Mouse (Mus musculus): ENCODE measurements around the gene Cdh23. TPM values are rescaled to one million over a fixed set of nuclear protein-coding genes. Genes with fewer than 3 reads are reported as not detected.
A peak's percentile ranks its signal among the peaks of the same experiment; 100 is the strongest.

The Cdh23 gene
- polyA plus RNA-seq, 1 experiment from 2014 or later, result 0.26 TPM

GRCm38 (mm10) chr10:60696975-60697374 lies 685 bp upstream of the Cdh23 start:
- peak; percentile 28; the same call in 1 of the 2 replicates for ATAC-seq
- Histone ChIP-seq H3K4me2 (replicated peaks; ENCODE audit: low read depth) (no peak overlapping the region), H3K4me1 (replicated peaks; ENCODE audit: control insufficient read depth, insufficient read depth, low read length) (no peaks in the 10 kb centered on the region), H3K9me3 (ENCODE audit: control insufficient read depth) (no peaks in the 10 kb centered on the region), H3K27me3 (replicated peaks; ENCODE audit: control insufficient read depth, insufficient read depth, low read length) (no peaks in the 10 kb centered on the region), H3K27ac (ENCODE audit: low read depth, low read length) (no peak overlapping the region), H3K9ac (ENCODE audit: low read depth, low read length) (no peak overlapping the region), H3K36me3 (ENCODE audit: control insufficient read depth, insufficient read depth) (no peaks in the 10 kb centered on the region), H3K4me3 (ENCODE audit: low read depth, low read length) (no peak overlapping the region)
- WGBS, result 8% methylated on average over 5 of the region's 5 CpGs
- peak; percentile 93 for TF ChIP-seq CTCF (IDR thresholded peaks at IDR 0.05; ENCODE audit: low read depth)

GRCm38 (mm10) chr10:60691671-60692390 lies 4.5 kb downstream of the Cdh23 start:
- TF ChIP-seq CTCF (IDR thresholded peaks at IDR 0.05; ENCODE audit: low read depth), result no peak
- WGBS, result 64% methylated on average over 20 of the region's 20 CpGs
- H3K36me3 ChIP-seq (ENCODE audit: control insufficient read depth, insufficient read depth), result no peaks in the 10 kb centered on the region
- 0 out of 2 replicates have a peak, but pooled peaks cover 3% of the 10 kb centered on the region for H3K4me1 ChIP-seq (replicated peaks; ENCODE audit: control insufficient read depth, insufficient read depth, low read length)
- H3K27ac ChIP-seq (ENCODE audit: low read depth, low read length), result no peak overlapping the region
- peaks cover 20% of the 10 kb centered on the region for H3K27me3 ChIP-seq (replicated peaks; ENCODE audit: control insufficient read depth, insufficient read depth, low read length)
- H3K4me3 ChIP-seq (ENCODE audit: low read depth, low read length), result no peak overlapping the region
- H3K4me2 ChIP-seq (replicated peaks; ENCODE audit: low read depth), result no peak overlapping the region
- no peaks in the 10 kb centered on the region for H3K9me3 ChIP-seq (ENCODE audit: control insufficient read depth)
- ATAC-seq, result no peak
- H3K9ac ChIP-seq (ENCODE audit: low read depth, low read length), result no peak overlapping the region

- Histone ChIP-seq H3K4me1 (replicated peaks; ENCODE audit: control insufficient read depth, insufficient read depth, low read length) (0 out of 2 replicates have a peak, but pooled peaks cover 6% of the 10 kb centered on the region), H3K4me2 (replicated peaks; ENCODE audit: low read depth) (no peak overlapping the region), H3K9me3 (ENCODE audit: control insufficient read depth) (no peaks in the 10 kb centered on the region), H3K27ac (ENCODE audit: low read depth, low read length) (no peak overlapping the region), H3K27me3 (replicated peaks; ENCODE audit: control insufficient read depth, insufficient read depth, low read length) (peaks cover 28% of the 10 kb centered on the region), H3K36me3 (ENCODE audit: control insufficient read depth, insufficient read depth) (no peaks in the 10 kb centered on the region), H3K4me3 (ENCODE audit: low read depth, low read length) (no peak overlapping the region), H3K9ac (ENCODE audit: low read depth, low read length) (no peak overlapping the region)
- 44% methylated on average over 6 of the region's 6 CpGs for WGBS
- ATAC-seq, result no peak
- TF ChIP-seq CTCF (IDR thresholded peaks at IDR 0.05; ENCODE audit: low read depth), result no peak
Observed at GRCm38 (mm10) chr10:60690960-60691359, 5.3 kb downstream of the Cdh23 start.

DNA sequence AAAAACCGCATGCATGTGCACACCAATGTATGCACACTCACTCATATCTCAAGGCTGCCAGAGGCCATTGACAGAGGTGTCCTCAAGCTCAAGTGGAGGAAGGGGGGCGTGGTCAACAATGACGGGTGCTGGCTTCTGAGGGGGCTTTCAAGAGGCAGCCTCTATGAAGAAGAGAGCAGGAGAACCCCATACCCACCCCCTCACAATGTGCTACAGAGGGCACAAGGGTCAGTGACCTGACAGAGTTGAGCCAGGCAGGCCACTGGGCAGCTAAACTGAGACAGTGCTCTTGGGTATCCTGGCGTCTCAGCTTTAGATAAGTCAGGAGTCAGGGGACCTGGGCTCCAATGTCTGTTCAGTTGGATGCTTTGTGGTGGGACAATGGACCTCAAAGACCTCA lies 6.9 kb downstream of the Cdh23 start:
- Histone ChIP-seq H3K9ac (ENCODE audit: low read depth, low read length) (no peak overlapping the region), H3K36me3 (ENCODE audit: control insufficient read depth, insufficient read depth) (no peaks in the 10 kb centered on the region), H3K27me3 (replicated peaks; ENCODE audit: control insufficient read depth, insufficient read depth, low read length) (peaks cover 44% of the 10 kb centered on the region), H3K4me3 (ENCODE audit: low read depth, low read length) (no peak overlapping the region), H3K27ac (ENCODE audit: low read depth, low read length) (no peak overlapping the region), H3K4me2 (replicated peaks; ENCODE audit: low read depth) (no peak overlapping the region), H3K4me1 (replicated peaks; ENCODE audit: control insufficient read depth, insufficient read depth, low read length) (0 out of 2 replicates have a peak, but pooled peaks cover 6% of the 10 kb centered on the region), H3K9me3 (ENCODE audit: control insufficient read depth) (no peaks in the 10 kb centered on the region)
- no peak for TF ChIP-seq CTCF (IDR thresholded peaks at IDR 0.05; ENCODE audit: low read depth)
- 66% methylated on average over 4 of the region's 4 CpGs for WGBS
- no peak for ATAC-seq

DNA sequence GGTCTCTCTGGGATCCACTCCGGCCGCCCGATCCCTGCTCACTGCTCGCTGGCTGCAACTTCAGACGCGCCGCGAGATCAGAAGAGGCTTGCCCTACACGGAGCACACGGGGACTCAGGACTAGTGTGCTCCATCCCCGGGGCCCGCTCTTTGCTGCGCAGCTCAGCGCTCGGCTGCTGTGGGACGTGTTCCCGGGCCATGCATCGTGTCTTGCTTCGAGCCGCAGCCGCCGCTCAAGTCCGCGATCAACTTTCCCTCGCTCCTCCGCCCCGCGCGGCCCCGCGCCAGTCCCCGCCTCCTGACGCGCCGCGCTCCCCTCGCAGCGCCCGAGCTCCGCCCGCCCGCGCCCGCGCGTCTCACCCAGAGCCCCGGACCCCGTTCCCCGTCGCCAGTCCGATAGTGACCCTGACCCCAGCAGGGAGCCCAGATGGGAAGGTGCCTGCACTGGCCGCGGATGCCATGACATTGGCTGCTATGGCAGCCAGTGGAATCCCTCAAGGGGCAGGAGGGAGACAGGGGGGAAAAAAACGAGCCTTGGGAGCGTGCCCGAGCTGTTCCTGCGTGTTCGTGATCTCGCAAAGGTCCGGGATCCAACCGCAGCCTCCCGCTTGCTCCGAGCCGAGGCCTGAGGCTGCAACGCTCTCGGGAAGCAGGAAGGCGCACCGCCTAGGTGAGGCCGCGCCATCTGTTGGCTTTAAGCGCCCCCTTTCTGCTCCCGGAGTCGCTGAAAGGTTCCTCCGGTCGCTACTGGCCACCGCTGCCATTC lies 9.1 kb downstream of the Cdh23 start:
- peak; percentile 77 for TF ChIP-seq CTCF (IDR thresholded peaks at IDR 0.05; ENCODE audit: low read depth)
- H3K4me1 ChIP-seq (replicated peaks; ENCODE audit: control insufficient read depth, insufficient read depth, low read length), result 0 out of 2 replicates have a peak, but pooled peaks cover 6% of the 10 kb centered on the region
- no peaks in the 10 kb centered on the region for H3K36me3 ChIP-seq (ENCODE audit: control insufficient read depth, insufficient read depth)
- WGBS, result under 1% methylated on average over 68 of the region's 76 CpGs
- no peaks in the 10 kb centered on the region for H3K9me3 ChIP-seq (ENCODE audit: control insufficient read depth)
- H3K4me2 ChIP-seq (replicated peaks; ENCODE audit: low read depth), result peak overlapping the region; percentile 98
- H3K27me3 ChIP-seq (replicated peaks; ENCODE audit: control insufficient read depth, insufficient read depth, low read length), result peaks cover 46% of the 10 kb centered on the region
- peak overlapping the region; percentile 54 for H3K4me3 ChIP-seq (ENCODE audit: low read depth, low read length)
- 0 out of 2 replicates have a peak overlapping the region, but pooled peaks have one; percentile 3 for H3K9ac ChIP-seq (ENCODE audit: low read depth, low read length)
- no peak overlapping the region for H3K27ac ChIP-seq (ENCODE audit: low read depth, low read length)
- ATAC-seq, result no peak

DNA sequence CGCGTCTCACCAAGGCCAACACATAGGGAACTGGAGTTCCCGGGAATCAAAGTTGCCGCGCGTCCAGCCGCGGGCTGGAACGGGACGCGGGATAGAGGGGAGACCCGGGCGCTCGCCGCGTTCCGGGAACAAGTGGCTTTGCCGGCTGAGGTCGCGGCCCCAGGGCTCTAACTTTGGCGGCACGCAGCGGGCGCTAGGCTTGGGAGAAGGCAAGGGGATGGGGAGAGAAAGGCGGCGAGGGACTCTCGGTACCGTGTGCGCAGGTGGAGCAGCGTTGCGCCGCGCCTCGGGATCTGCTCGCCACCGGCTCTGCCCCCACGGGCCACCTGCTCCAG lies 9.7 kb downstream of the Cdh23 start:
- Histone ChIP-seq H3K4me2 (replicated peaks; ENCODE audit: low read depth) (peak overlapping the region; percentile 98), H3K36me3 (ENCODE audit: control insufficient read depth, insufficient read depth) (no peaks in the 10 kb centered on the region), H3K27me3 (replicated peaks; ENCODE audit: control insufficient read depth, insufficient read depth, low read length) (peaks cover 46% of the 10 kb centered on the region), H3K4me1 (replicated peaks; ENCODE audit: control insufficient read depth, insufficient read depth, low read length) (0 out of 2 replicates have a peak, but pooled peaks cover 6% of the 10 kb centered on the region), H3K27ac (ENCODE audit: low read depth, low read length) (no peak overlapping the region), H3K9ac (ENCODE audit: low read depth, low read length) (no peak overlapping the region), H3K9me3 (ENCODE audit: control insufficient read depth) (no peaks in the 10 kb centered on the region), H3K4me3 (ENCODE audit: low read depth, low read length) (peak overlapping the region; percentile 54)
- under 1% methylated on average over 27 of the region's 37 CpGs for WGBS
- TF ChIP-seq CTCF (IDR thresholded peaks at IDR 0.05; ENCODE audit: low read depth), result no peak
- ATAC-seq, result no peak

All from intestine, postnatal 0 days (tissue).